Mouse (Mus musculus) ES-Bruce4 (cell line): Measurements from ENCODE around the gene Fam217a. TPM values are rescaled to one million over a fixed set of nuclear protein-coding genes. Genes with fewer than 3 reads are reported as not detected.
"Not testable (repeated sequence)": the region's sequence is repeated elsewhere in the genome, so short reads cannot be mapped to it uniquely, and the experiment has no call there.

ENCODE experiments used
- H3K27ac ChIP-seq: 2 replicates; pipeline ENCODE4 v1.5.1; 2012; ENCODE audit warnings: low read length, inconsistent platforms; ENCODE audit not compliant: insufficient read depth
- H3K27me3 ChIP-seq: 2 replicates; pipeline ENCODE4 v1.6.1; 2012; ENCODE audit warnings: mild to moderate bottlenecking, low read length, inconsistent platforms; ENCODE audit not compliant: control insufficient read depth, poor library complexity, insufficient read depth, severe bottlenecking
- H3K36me3 ChIP-seq: 2 replicates; pipeline ENCODE4 v1.6.1; 2012; ENCODE audit warnings: inconsistent platforms, mild to moderate bottlenecking, low read length, moderate library complexity; ENCODE audit not compliant: control insufficient read depth, poor library complexity, insufficient read depth, severe bottlenecking
- H3K4me1 ChIP-seq: one replicate; pipeline ENCODE4 v1.8.1; 2011; ENCODE audit warnings: low read length; ENCODE audit not compliant: control insufficient read depth, insufficient read depth
- H3K4me3 ChIP-seq: 2 replicates; pipeline ENCODE4 v1.5.1; 2011; ENCODE audit warnings: low read depth, mild to moderate bottlenecking, low read length
- H3K9ac ChIP-seq: 2 replicates; pipeline ENCODE4 v1.6.1; 2012; ENCODE audit warnings: low read depth, mild to moderate bottlenecking, inconsistent platforms; ENCODE audit not compliant: poor library complexity, severe bottlenecking
- H3K9me3 ChIP-seq: replicated peaks from 2 replicates; pipeline ENCODE4 v1.6.1; 2012; ENCODE audit warnings: mild to moderate bottlenecking, low read length, inconsistent platforms; ENCODE audit not compliant: control insufficient read depth, poor library complexity, insufficient read depth, severe bottlenecking
- CTCF ChIP-seq: IDR thresholded peaks from one replicate; pipeline ENCODE4 v1.8.1; 2011; ENCODE audit warnings: low read depth, low read length
- EP300 ChIP-seq: IDR thresholded peaks from 2 replicates; pipeline ENCODE4 v1.6.1; 2011; ENCODE audit warnings: low read depth, low read length; ENCODE audit not compliant: insufficient read depth
- POLR2A ChIP-seq: IDR thresholded peaks from one replicate; pipeline ENCODE4 v1.8.1; 2011; ENCODE audit warnings: low read length; ENCODE audit not compliant: insufficient read depth
- polyA plus RNA-seq: library from polyadenylated mRNA; stranded (reverse); fragments of >200 nt; gene quantifications from 2 replicates; pipeline ENCODE4 v1.2.4, GENCODE M21; 2011; ENCODE audit warnings: low read depth; ENCODE audit not compliant: missing spikeins, insufficient read depth, insufficient read length

Gene Fam217a
- not detected in 2 replicates for polyA plus RNA-seq

DNA sequence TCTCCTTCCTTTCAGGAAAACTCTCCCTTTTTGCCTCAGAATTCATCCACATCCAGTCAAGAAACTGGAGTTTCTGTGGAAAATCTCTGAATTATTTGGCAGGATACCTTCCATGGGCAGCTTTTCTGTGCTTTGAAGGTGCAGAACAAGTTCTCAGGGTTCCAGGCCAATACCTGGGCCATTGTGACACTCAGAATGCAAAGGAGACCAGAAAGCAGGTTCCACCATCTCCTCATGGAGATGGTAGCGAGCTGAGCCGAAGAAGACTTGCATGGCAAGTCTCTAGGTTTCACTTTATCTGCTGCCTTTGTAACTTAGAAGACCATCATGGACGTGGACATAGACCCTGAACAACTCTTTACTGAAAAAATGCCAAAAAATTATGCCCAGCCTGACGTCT lies at the start of gene Fam217a, which contains the start of gene 4933417A18Rik:
TSS of gene Fam217a (minus strand) at position 101 of the 400 bp plus-strand sequence.
TSS of gene 4933417A18Rik (plus strand) at position 200 of the 400 bp plus-strand sequence.
- Histone ChIP-seq H3K27me3 (no peaks in the 10 kb centered on the region), H3K9me3 (no peaks in the 10 kb centered on the region), H3K36me3 (no peaks in the 10 kb centered on the region), H3K4me3 (no peak within 1 kb of the TSS), H3K4me1 (peaks cover 1% of the 10 kb centered on the region), H3K9ac (no peak within 1 kb of the TSS), H3K27ac (no peak within 1 kb of the TSS)
- TF ChIP-seq EP300, result no peak
- no peak for TF ChIP-seq POLR2A
- TF ChIP-seq CTCF, result no peak

DNA sequence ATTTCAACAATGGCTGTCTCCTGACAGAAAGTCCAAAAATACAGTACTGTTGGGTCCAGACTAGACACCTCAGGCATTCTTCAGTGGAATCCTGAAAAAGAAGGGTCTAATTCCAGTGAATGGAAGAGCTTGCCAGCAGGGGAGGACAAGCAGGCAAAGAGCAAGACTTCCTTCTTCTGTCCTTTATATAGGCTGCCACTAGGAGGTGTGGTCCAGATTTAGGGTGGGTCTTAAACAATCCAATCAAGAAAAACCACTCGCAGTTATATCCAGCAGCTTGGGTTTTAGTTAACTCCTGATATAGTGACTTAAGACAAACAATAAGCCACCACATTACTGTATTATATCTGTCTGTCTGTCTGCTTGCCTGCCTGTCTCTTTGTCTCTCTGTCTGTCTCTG lies 49.7 kb upstream of the Fam217a start:
- H3K9ac ChIP-seq, result no peak overlapping the region
- no peak overlapping the region for H3K4me3 ChIP-seq
- no peaks in the 10 kb centered on the region for H3K9me3 ChIP-seq
- H3K36me3 ChIP-seq, result peaks cover 8% of the 10 kb centered on the region
- no peaks in the 10 kb centered on the region for H3K27me3 ChIP-seq
- no peak overlapping the region for H3K27ac ChIP-seq
- TF ChIP-seq CTCF (no peak), POLR2A (no peak), EP300 (no peak)
- H3K4me1 ChIP-seq, result peaks cover 4% of the 10 kb centered on the region

DNA sequence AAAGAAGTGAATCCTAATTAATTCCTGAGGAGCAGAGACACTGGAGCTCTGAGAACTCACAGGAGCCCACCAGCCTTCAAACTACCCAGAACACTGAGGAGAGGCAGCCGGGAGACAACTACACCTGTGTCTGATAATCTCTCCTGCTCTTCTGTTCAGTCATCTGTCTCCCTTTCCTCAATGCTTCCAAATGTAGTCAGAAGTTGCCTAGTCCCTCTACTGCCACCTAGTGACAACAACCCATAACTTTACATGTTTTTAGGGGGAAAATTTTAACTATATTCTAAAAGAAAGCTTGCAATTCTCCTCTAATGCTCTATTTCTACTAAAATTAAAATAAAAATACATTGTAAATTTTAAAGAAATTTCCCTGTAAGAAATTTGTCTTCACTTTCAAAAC lies 49.0 kb upstream of the Fam217a start:
- Histone ChIP-seq H3K4me1 (peaks cover 4% of the 10 kb centered on the region), H3K9ac (no peak overlapping the region), H3K4me3 (no peak overlapping the region), H3K36me3 (peaks cover 7% of the 10 kb centered on the region), H3K27ac (no peak overlapping the region), H3K9me3 (no peaks in the 10 kb centered on the region), H3K27me3 (no peaks in the 10 kb centered on the region)
- no peak for TF ChIP-seq POLR2A
- TF ChIP-seq EP300, result no peak
- no peak for TF ChIP-seq CTCF

DNA sequence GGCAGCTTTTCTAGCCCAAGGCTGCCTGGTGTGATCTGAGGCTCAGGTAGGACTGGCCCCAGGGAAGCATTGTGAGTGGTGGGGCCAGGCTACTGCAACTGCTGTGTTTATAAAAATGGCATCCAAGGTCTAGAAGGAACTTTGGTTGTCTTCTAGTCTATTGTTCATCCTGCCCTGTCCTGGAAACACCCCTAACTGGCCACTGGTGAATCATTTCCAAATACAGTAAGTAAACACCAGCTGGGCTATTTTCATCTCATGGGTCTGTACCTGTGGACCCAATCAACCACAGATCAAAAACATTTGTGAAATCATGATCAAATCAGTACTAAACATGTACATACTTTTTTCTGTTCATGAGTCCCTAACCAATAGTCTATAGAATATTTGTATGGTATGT lies 48.3 kb upstream of the Fam217a start:
- H3K9me3 ChIP-seq, H3K4me3 ChIP-seq, H3K36me3 ChIP-seq, H3K27ac ChIP-seq, H3K4me1 ChIP-seq, H3K27me3 ChIP-seq, H3K9ac ChIP-seq: not testable (repeated sequence)

DNA sequence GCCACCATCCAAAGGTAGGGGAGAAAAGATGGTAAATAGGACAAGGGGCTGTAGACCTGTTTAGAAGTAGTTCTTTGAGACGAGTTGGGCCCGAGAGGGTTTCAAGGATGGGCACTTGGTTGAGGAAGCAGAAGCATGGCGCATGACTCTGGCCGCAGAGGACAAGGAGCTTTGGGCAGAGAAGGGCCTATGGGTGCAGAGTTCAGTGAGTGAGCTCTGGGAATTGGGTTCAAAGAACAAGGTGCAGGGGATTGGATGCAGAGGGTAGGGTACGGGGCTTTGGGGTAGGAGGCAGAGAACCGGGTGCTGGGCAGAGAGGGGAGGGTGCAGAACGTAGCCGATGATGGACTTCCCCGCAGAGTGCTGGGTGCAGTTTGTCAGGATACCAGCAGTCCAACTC lies 41.5 kb upstream of the Fam217a start:
- not testable (repeated sequence) for H3K4me3 ChIP-seq, H3K36me3 ChIP-seq, H3K27ac ChIP-seq, H3K9ac ChIP-seq, H3K9me3 ChIP-seq, H3K27me3 ChIP-seq, H3K4me1 ChIP-seq

DNA sequence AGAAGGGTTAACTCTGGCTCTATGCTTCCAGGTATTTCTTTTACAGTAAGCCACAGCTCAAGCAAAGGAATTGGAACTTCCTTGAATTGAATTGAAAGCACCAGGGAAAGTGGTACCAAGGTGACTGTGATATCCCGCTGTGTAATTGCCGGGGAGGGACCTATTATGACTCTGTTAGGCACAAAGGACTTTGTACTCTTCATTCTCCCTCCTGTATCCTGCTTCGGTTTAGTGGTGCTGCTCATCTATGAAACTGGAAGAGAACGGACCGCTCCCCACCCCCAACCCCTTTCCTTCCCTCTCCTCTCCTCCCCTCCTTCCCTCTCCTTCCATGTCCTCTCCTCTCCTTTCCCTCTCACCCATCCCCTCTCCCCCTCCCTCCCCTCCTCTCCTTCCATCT lies 40.8 kb upstream of the Fam217a start:
- Histone ChIP-seq H3K4me3 (no peak overlapping the region), H3K4me1 (no peaks in the 10 kb centered on the region), H3K9me3 (no peaks in the 10 kb centered on the region), H3K27me3 (no peaks in the 10 kb centered on the region), H3K9ac (no peak overlapping the region), H3K36me3 (no peaks in the 10 kb centered on the region), H3K27ac (no peak overlapping the region)
- no peak for TF ChIP-seq CTCF
- no peak for TF ChIP-seq EP300
- TF ChIP-seq POLR2A, result no peak

DNA sequence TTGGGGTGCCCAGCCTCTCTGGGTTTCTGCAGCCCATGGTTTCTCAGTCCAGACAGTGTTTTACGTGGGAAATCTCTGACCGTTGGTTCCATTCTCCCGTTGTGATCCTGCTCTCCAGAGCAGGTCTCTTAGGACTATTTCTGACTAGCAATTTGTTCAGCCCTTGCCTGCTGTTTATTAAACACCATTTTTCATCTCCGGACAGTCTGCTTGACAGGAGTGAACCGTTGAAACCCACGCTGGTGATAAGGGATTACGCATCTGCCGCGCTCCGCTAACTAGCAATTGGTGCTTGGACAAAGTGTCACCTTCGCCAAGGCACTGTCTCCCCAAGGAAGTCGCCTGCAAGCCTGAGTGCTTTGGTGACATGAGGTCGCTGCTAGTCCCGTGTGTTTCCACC lies 40.3 kb upstream of the Fam217a start:
- no peak overlapping the region for H3K9ac ChIP-seq
- H3K27me3 ChIP-seq, result no peaks in the 10 kb centered on the region
- H3K27ac ChIP-seq, result no peak overlapping the region
- no peaks in the 10 kb centered on the region for H3K36me3 ChIP-seq
- TF ChIP-seq POLR2A (no peak), EP300 (no peak), CTCF (no peak)
- H3K4me1 ChIP-seq, result no peaks in the 10 kb centered on the region
- H3K4me3 ChIP-seq, result no peak overlapping the region
- peaks cover 1% of the 10 kb centered on the region; the same call in 1 of the 2 replicates for H3K9me3 ChIP-seq
